Mouse (Mus musculus) urinary bladder, postnatal 25 days (tissue): ENCODE measurements around the gene Taf9.

ENCODE experiments used
- DNase-seq: peaks from one replicate; pipeline ENCODE4 v3.0.0; 2022; ENCODE audit warnings: low spot score

Gene Taf9

GRCm38 (mm10) chr13:100651439-100652186 lies at the start of gene Taf9:
TSS of gene Taf9 (plus strand) at chr13:100651579.
- no peak for DNase-seq

- DNase-seq = no peak
Measured at GRCm38 (mm10) chr13:100602239-100602902, 49.0 kb upstream of the Taf9 start.

DNA sequence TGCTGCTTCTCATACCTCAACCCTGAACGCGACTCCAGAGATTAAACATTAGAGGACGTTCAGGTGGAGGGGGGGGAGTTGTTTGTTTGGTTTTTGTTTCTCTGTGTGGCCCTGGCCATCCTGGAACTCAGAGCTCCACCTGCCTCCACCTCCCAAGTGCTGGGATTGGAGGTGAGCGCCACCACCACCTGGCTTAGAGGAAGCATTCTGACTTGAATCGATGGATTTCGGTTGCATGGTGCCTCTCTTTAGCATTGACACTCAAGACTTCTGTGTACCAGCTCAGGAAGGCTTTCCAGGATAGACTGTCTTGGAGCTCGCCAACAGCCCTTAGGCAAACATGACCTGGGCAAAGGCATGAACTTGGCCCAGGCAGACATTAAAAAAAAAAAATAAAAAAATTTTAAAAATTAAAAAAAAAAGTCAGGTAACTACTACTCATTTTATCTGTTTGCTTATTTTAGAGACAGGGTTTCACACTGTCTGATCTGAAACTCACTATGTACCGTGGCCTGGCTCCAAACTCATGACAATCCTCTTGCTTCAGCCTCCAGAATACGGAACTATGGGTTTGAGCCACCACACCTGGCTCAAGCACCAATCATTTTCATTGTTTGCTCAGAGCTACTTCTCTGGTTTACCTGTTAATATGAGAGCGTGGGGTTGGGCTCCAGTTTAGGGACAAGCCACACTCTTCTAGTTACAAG lies 48.2 kb upstream of the Taf9 start:
- DNase-seq = no peak

GRCm38 (mm10) chr13:100603738-100604095 lies 47.7 kb upstream of the Taf9 start:
- DNase-seq = no peak

DNA sequence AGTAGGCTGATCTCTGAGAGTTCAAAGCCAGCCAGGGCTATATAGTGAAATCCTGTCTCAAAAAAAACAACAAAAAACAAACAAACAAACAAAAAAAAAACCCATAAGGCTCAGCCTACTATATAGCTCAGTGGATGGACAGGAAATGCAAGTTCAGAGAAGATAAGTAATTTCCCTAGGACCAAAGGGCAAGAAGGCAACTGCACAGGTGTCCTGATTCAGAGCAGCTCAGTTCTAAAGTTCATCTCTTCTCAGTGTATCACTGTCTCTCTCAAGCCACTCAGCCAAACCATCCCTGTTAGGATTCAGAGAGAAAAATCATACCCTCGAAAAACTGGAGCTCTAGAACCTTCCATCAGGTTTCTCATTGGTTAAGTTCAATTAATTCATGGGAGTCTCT lies 45.5 kb upstream of the Taf9 start:
- DNase-seq = no peak

DNA sequence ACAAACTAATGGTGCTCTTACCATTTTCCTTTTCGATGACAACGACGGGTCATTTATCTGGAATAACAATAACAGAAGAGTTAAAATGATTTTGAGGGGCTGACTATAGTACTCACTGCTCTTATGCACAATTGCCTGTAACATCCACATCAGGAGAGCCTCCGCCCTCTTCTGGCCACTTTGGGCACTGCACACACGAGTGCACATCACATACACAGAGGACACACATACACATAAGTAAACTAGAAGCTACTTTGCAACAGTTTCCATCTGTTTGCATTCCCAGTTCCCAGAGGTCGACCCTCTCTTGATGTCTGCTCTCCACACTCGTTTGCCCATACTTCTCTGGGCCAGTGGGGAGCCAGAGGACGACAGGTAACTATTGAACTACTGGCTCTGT lies 43.6 kb upstream of the Taf9 start:
- DNase-seq = no peak

DNA sequence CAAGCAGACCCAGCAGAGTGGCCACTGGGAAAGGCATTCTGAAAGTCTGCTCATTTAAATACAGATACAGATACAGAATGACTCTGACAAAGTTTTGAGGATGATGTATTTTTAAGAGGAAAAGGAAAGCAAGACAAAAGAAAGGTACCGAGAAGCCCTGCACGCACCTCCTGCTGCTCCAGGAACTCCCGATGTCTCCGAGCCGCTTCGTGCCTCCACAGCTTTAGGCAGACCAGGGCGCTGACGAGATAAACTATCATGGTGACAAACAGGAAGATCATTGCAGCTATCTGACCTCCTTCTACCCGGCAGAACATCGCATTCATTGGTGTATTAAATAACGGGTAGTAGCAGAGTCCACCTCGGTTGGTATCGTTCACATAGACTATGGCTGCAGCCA lies 40.1 kb upstream of the Taf9 start:
- DNase-seq = no peak

GRCm38 (mm10) chr13:100612251-100612650 lies 39.1 kb upstream of the Taf9 start:
- DNase-seq = no peak

DNA sequence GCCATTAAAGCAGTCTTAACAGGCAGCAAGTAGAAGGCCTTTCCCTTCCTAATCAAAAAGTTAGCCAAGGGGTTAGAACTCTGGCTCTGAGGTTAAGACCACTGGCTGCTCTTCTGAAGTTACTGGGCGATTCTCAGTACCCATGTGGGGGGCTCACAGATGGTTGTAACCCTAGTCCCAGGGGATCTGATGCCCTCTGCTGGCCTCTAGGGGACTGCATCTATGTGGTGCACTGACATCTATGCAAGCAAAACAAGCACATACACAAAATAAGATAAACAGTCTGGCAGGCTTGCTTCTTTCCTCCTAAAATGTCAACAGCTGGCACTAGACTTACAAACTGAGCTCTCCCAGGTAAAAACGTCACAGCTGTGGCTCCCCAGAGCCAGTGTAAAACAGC lies 38.5 kb upstream of the Taf9 start:
- DNase-seq = no peak

DNA sequence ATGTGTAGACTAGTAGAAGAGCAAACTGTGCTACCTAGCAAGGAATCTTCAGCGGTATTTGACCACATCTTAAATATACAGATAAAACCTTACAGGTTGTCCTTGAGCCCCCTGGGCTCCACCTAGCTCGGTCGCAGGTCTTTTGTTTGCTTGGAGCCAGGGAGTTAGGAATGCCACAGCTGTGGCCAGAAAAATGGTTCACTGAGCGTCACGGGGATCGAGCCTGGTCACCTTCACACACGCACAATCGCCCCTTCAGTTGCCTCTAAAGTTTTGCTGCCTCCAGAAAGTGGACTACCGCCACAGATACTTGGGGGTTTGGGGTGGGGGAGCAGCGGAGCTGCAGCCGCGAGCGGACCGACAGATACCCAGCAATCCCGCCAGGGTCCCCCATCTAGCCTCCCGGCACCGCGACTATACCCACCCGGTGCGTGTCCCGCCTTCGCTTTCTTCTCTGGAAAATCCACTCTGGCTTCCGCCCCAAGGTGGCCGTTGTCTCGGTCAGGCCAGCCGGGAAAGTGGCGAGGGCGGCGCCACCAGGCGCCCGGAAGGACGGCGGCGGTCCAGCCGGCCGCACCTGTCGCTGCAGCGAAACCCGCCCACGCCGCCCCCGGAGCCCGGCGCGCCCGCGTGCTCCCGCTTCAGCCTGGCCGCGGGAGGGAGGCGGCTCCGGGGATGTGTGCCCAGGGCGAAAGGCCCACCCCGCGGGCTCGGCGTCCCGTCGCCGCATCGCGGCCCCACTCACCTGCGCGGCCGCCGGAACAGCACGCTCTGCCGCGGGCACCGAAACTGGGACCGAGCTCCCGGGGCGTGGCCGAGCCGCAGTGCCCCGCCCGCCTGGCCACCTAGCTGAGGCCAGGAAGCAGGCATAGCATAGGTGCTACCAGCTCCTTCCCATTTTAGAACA lies 34.9 kb upstream of the Taf9 start, which contains the start of gene Marveld2:
Gene Marveld2, minus strand, starts transcription at position 791 of the 907 bp plus-strand sequence.
- peak; percentile 52 for DNase-seq

- no peak for DNase-seq
Measured at GRCm38 (mm10) chr13:100617583-100617982, 33.8 kb upstream of the Taf9 start.

DNA sequence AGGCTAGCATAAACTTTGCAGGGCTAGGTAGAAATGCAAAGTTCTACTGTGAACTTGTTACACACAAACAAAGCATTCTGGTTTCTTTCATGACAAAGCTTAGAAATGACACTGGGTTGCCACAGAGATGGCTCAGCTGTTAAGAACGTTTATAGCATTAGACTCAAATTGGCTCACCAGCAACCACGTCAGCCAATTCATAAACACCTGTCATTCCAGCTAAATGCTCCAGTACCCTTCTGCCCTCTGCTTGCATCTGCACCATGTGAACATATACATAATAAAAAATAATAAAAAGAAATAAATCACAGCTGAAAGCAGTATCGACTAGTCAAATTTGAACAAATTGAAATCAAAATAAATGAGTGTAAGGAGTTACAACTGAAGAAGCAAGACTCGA lies 29.1 kb upstream of the Taf9 start:
- no peak for DNase-seq

- no peak for DNase-seq
Measured at GRCm38 (mm10) chr13:100634106-100634691, 17.2 kb upstream of the Taf9 start.

- no peak for DNase-seq
Measured at GRCm38 (mm10) chr13:100642471-100643209, 8.7 kb upstream of the Taf9 start.

- DNase-seq = no peak
Measured at GRCm38 (mm10) chr13:100648223-100648622, 3.2 kb upstream of the Taf9 start.

GRCm38 (mm10) chr13:100650550-100651438 lies 585 bp upstream of the Taf9 start, which contains the start of the genes Ak6 and Rad17:
TSS of gene Ak6 (plus strand) at chr13:100650979.
TSS of gene Rad17 (minus strand) at chr13:100651051.
- DNase-seq = peak; percentile 95

- no peak for DNase-seq
Measured at GRCm38 (mm10) chr13:100658091-100658490, 6.7 kb downstream of the Taf9 start.

GRCm38 (mm10) chr13:100659864-100660456 lies 8.6 kb downstream of the Taf9 start:
- peak; percentile 55 for DNase-seq

DNA sequence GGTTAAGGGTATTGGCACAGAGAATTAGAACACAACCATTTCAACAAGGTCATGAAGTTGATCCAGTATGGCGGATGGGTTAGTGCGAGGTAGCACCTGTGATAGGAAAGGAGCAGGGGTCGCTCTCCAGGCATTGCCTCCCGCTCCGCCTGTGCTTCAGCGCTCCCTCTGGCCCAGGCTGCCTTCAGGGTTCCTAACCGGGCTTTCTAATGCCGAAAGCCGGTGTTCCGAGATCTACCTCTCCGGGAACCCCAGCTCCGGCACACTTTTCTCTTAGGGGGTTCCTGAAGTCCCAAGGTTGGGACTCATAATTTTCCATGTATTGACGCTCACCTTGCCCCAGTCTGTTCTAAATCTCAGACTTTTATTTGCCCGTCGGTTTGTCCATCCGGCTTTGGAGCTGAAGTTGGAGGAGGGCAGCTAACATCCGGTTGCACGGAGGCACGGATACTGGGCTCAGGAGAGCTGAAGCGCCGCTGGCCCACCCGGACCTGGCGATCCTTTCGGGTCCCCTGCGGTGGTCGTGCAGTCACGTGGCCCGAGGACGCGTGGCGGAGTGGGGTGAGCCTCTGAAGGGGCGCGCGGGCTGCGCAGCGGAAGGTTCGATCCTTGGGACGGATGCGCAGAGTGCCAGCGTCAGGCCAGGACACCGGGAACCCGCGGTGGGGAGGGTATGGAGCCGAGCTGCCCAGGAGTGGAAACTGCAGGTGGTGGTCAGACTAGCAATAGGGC lies 18.1 kb downstream of the Taf9 start, which contains the start of gene Ccdc125:
Gene Ccdc125, plus strand, starts transcription at position 427 of the 732 bp plus-strand sequence.
- DNase-seq = peak; percentile 27
